Mouse (Mus musculus) liver, adult 2 months (tissue): Measurements from ENCODE around the gene Mark4.

Source experiments
- CTCF ChIP-seq: fragments of 200-500 bp; IDR thresholded peaks from 2 replicates; pipeline ENCODE4 v1.5.1; 2011; ENCODE audit warnings: low read depth, low read length, control low read depth
- POLR2A ChIP-seq: fragments of 200-500 bp; IDR thresholded peaks from 2 replicates; pipeline ENCODE4 v1.6.1; 2011; ENCODE audit warnings: low read length, control low read depth; ENCODE audit not compliant: insufficient read depth; ENCODE audit errors: extremely low read depth

DNA sequence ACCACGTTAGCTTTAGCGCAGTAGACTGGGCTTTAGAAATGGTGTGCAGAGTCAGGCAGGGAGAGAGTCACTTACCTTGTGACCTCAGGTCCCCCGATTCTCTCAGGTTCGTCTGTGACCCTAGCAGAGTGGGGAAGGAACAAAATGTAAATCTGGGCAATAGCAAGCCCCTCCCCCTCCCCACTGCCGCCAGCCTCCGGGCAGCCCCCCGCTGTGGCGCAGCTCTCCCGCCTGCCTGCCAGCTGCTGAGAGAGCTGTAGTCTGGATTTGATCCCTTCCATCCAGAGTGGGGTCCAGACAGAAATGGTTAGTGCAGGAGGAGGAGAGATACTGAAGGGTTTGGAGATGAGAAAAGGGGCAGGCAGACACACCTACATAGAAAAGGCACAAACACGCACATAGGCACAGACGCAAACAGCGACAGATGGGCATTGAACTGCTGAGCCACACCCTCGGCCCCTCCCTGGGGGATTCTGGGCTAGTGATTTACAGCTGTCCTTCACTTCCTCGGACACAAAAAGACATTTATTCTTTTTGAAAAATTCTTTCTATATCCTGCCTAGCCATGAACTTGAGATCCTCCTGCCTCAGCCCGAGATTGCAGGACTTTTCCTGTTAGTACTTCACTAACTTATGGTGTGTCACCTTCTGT lies 30.5 kb downstream of the Mark4 start:
- no peak for TF ChIP-seq POLR2A
- no peak for TF ChIP-seq CTCF
